Mouse (Mus musculus): Measurements from ENCODE around the gene AI661453.

DNA sequence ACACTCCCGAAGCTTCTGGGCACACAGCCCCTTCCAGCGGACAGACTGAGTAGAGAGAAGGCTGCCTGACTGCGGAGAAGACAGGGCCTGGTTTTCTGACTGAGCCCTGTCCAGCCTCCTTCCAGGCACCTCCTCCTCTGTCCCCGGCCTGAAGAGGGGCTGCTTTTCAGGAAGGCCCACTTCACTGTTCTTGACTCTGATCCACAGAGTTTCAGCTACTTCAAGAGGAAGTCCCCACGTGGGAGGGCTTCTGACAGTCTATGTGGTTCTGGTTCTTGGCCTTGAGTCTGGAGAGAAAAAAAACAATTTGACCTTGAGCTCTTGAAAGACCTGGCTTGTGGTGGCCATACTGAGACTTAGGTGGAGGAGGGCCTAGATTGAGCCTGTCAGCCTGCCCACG lies 7.7 kb downstream of the AI661453 start:
- TF ChIP-seq CTCF (IDR thresholded peaks at IDR 0.05): no peak
- TF ChIP-seq EP300 (IDR thresholded peaks at IDR 0.05): no peak

Measured in lung, postnatal 0 days (tissue).